Mouse (Mus musculus) CH12.LX (cell line): ENCODE data around the gene 2010109A12Rik. TPM values are rescaled to one million over a fixed set of nuclear protein-coding genes. Genes with fewer than 3 reads are reported as not detected.

Experiments used
- DNase-seq: peaks from one replicate; pipeline ENCODE4 v3.0.0-alpha.2; 2013; ENCODE audit errors: extremely low read depth
- H3K27ac ChIP-seq: 2 replicates; pipeline ENCODE4 v1.5.1; 2012; ENCODE audit warnings: low read depth, mild to moderate bottlenecking, control low read depth, moderate library complexity; ENCODE audit not compliant: insufficient read depth
- H3K27me3 ChIP-seq: replicated peaks from 2 replicates; pipeline ENCODE3; 2012; ENCODE audit warnings: inconsistent platforms
- H3K36me3 ChIP-seq, 2 experiments: replicated peaks in 1 of 2; 2 replicates each; pipeline versions ENCODE3 to v1.6.1; 2012; ENCODE audit warnings: inconsistent platforms in 1 of 2, low read length in 1 of 2, mild to moderate bottlenecking in 1 of 2, mixed read lengths in 1 of 2, moderate library complexity in 1 of 2; ENCODE audit not compliant: control insufficient read depth in 1 of 2, insufficient read depth in 1 of 2
- H3K4me1 ChIP-seq, 2 experiments: 2 replicates each; pipeline ENCODE4 v1.6.1; 2012; ENCODE audit warnings: inconsistent platforms in 1 of 2, moderate library complexity in 1 of 2; ENCODE audit not compliant: insufficient read depth in 2 of 2, control insufficient read depth in 1 of 2
- H3K4me2 ChIP-seq: 2 replicates; pipeline ENCODE4 v1.6.1; 2012; ENCODE audit warnings: low read depth, mild to moderate bottlenecking, control low read depth; ENCODE audit not compliant: poor library complexity, insufficient read depth, severe bottlenecking
- H3K4me3 ChIP-seq, 3 experiments: fragments of 150-350 bp in 1 of 3; sonication (generic) in 1 of 3; replicated peaks in 1 of 3; 2 replicates each; pipeline versions ENCODE3 to v1.5.1; 2011 to 2012; ENCODE audit warnings: low read depth in 2 of 3, low read length in 2 of 3, mild to moderate bottlenecking in 2 of 3, moderate library complexity in 2 of 3, control low read depth in 1 of 3, improper control_type of control experiment in 1 of 3, inconsistent platforms in 1 of 3, mixed read lengths in 1 of 3; ENCODE audit not compliant: poor library complexity in 1 of 3
- H3K79me2 ChIP-seq: replicated peaks from 2 replicates; pipeline ENCODE4 v1.6.1; 2012; ENCODE audit warnings: mild to moderate bottlenecking, moderate library complexity; ENCODE audit not compliant: control insufficient read depth, poor library complexity, insufficient read depth, severe bottlenecking; ENCODE audit errors: extremely low read depth
- H3K9ac ChIP-seq: 2 replicates; pipeline ENCODE4 v1.6.1; 2012; ENCODE audit warnings: low read depth, mild to moderate bottlenecking, control low read depth, moderate library complexity; ENCODE audit not compliant: insufficient read depth
- H3K9me3 ChIP-seq: replicated peaks from 2 replicates; pipeline ENCODE3; 2012; ENCODE audit warnings: low read length, inconsistent platforms, mixed read lengths
- BHLHE40 ChIP-seq: IDR thresholded peaks from 2 replicates; pipeline ENCODE4 v1.6.1; 2011; ENCODE audit warnings: mild to moderate bottlenecking, low read depth, low read length, improper control_type of control experiment
- CHD1 ChIP-seq: IDR thresholded peaks from 2 replicates; pipeline ENCODE4 v1.6.1; 2012; ENCODE audit warnings: low read depth, low read length, improper control_type of control experiment, inconsistent platforms
- CTCF ChIP-seq, 2 experiments: IDR thresholded peaks in 1 of 2; conservative IDR thresholded peaks in 1 of 2; 2 replicates each; pipeline ENCODE4 v1.5.1; 2011 to 2012; ENCODE audit warnings: low read depth in 2 of 2, low read length in 2 of 2, improper control_type of control experiment in 1 of 2, inconsistent platforms in 1 of 2, mild to moderate bottlenecking in 1 of 2, moderate library complexity in 1 of 2
- E2F4 ChIP-seq: IDR thresholded peaks from 2 replicates; pipeline ENCODE4 v1.6.1; 2011; ENCODE audit warnings: low read depth, low read length, improper control_type of control experiment; ENCODE audit not compliant: insufficient replicate concordance
- ELF1 ChIP-seq: IDR thresholded peaks from 2 replicates; pipeline ENCODE4 v1.6.1; 2014; ENCODE audit warnings: low read depth, mild to moderate bottlenecking, inconsistent platforms, low read length, improper control_type of control experiment
- EP300 ChIP-seq: IDR thresholded peaks from 2 replicates; pipeline ENCODE4 v1.6.1; 2011; ENCODE audit warnings: low read length, improper control_type of control experiment
- ETS1 ChIP-seq: conservative IDR thresholded peaks from 2 replicates; pipeline ENCODE4 v1.6.1; 2012; ENCODE audit warnings: low read depth, mild to moderate bottlenecking, inconsistent platforms, low read length, improper control_type of control experiment, moderate library complexity
- HCFC1 ChIP-seq: IDR thresholded peaks from 2 replicates; pipeline ENCODE4 v1.6.1; 2012; ENCODE audit warnings: low read depth, mild to moderate bottlenecking, inconsistent platforms, low read length, improper control_type of control experiment
- IRF4 ChIP-seq: IDR thresholded peaks from 2 replicates; pipeline ENCODE4 v1.6.1; 2014; ENCODE audit warnings: low read depth, mild to moderate bottlenecking, inconsistent platforms, low read length, improper control_type of control experiment
- JUN ChIP-seq: IDR thresholded peaks from 2 replicates; pipeline ENCODE4 v1.6.1; 2011; ENCODE audit warnings: low read depth, mild to moderate bottlenecking, low read length, improper control_type of control experiment, moderate library complexity; ENCODE audit not compliant: insufficient read depth
- JUND ChIP-seq: conservative IDR thresholded peaks from 2 replicates; pipeline ENCODE4 v1.6.1; 2011; ENCODE audit warnings: low read depth, low read length, improper control_type of control experiment
- KAT2A ChIP-seq: IDR thresholded peaks from 2 replicates; pipeline ENCODE4 v1.6.1; 2012; ENCODE audit warnings: low read length, improper control_type of control experiment, inconsistent platforms; ENCODE audit not compliant: insufficient replicate concordance
- MAFK ChIP-seq: IDR thresholded peaks from 2 replicates; pipeline ENCODE4 v1.6.1; 2011; ENCODE audit warnings: low read length, improper control_type of control experiment; ENCODE audit not compliant: insufficient replicate concordance
- MAX ChIP-seq: IDR thresholded peaks from 2 replicates; pipeline ENCODE4 v1.6.1; 2011; ENCODE audit warnings: low read length, improper control_type of control experiment
- MAZ ChIP-seq: IDR thresholded peaks from 2 replicates; pipeline ENCODE4 v1.6.1; 2012; ENCODE audit warnings: low read depth, mild to moderate bottlenecking, inconsistent platforms, low read length, improper control_type of control experiment, moderate library complexity
- MEF2A ChIP-seq: IDR thresholded peaks from 2 replicates; pipeline ENCODE4 v1.6.1; 2014; ENCODE audit warnings: low read depth, mild to moderate bottlenecking, inconsistent platforms, low read length, improper control_type of control experiment, borderline replicate concordance
- MXI1 ChIP-seq: IDR thresholded peaks from 2 replicates; pipeline ENCODE4 v1.6.1; 2011; ENCODE audit warnings: mild to moderate bottlenecking, low read depth, low read length, improper control_type of control experiment
- MYC ChIP-seq: IDR thresholded peaks from 2 replicates; pipeline ENCODE4 v1.6.1; 2011; ENCODE audit warnings: low read depth, mild to moderate bottlenecking, improper control_type of control experiment, low read length
- NRF1 ChIP-seq: IDR thresholded peaks from 2 replicates; pipeline ENCODE4 v1.6.1; 2014; ENCODE audit warnings: low read depth, mild to moderate bottlenecking, inconsistent platforms, low read length, improper control_type of control experiment, moderate library complexity
- PAX5 ChIP-seq: IDR thresholded peaks from 2 replicates; pipeline ENCODE4 v1.6.1; 2012; ENCODE audit warnings: low read length, inconsistent platforms, mixed read lengths
- RAD21 ChIP-seq: IDR thresholded peaks from 2 replicates; pipeline ENCODE4 v1.6.1; 2011; ENCODE audit warnings: low read depth, mild to moderate bottlenecking, low read length, improper control_type of control experiment, moderate library complexity
- RCOR1 ChIP-seq: conservative IDR thresholded peaks from 2 replicates; pipeline ENCODE4 v1.6.1; 2012; ENCODE audit warnings: low read depth, mild to moderate bottlenecking, inconsistent platforms, low read length, improper control_type of control experiment
- SMC3 ChIP-seq: IDR thresholded peaks from 2 replicates; pipeline ENCODE4 v1.6.1; 2011; ENCODE audit warnings: low read depth, low read length, improper control_type of control experiment
- TCF12 ChIP-seq: IDR thresholded peaks from 2 replicates; pipeline ENCODE4 v1.6.1; 2014; ENCODE audit warnings: low read depth, mild to moderate bottlenecking, inconsistent platforms, low read length, improper control_type of control experiment
- UBTF ChIP-seq: IDR thresholded peaks from 2 replicates; pipeline ENCODE4 v1.6.1; 2012; ENCODE audit warnings: low read depth, mild to moderate bottlenecking, inconsistent platforms, low read length, improper control_type of control experiment, moderate library complexity
- USF1 ChIP-seq: IDR thresholded peaks from 2 replicates; pipeline ENCODE4 v1.6.1; 2014; ENCODE audit warnings: low read depth, mild to moderate bottlenecking, inconsistent platforms, low read length, improper control_type of control experiment
- USF2 ChIP-seq: conservative IDR thresholded peaks from 2 replicates; pipeline ENCODE4 v1.6.1; 2011; ENCODE audit warnings: low read depth, low read length, improper control_type of control experiment
- ZC3H11A ChIP-seq: IDR thresholded peaks from 2 replicates; pipeline ENCODE4 v1.6.1; 2012; ENCODE audit warnings: low read depth, mild to moderate bottlenecking, inconsistent platforms, low read length, improper control_type of control experiment
- ZKSCAN1 ChIP-seq: IDR thresholded peaks from 2 replicates; pipeline ENCODE4 v1.6.1; 2012; ENCODE audit warnings: low read depth, inconsistent platforms, low read length, improper control_type of control experiment, borderline replicate concordance
- dilution Hi-C: fragments of 300-500 bp; cut with MboI; formaldehyde crosslinking; loops from 2 replicates; pipeline ENCODE4 v1.14.3; 2020; ENCODE audit warnings: low sequenced_read_pairs; ENCODE audit not compliant: extremely low pct_unique_long_range_greater_than_20kb, extremely low pct_ligation_motif_present
- in situ Hi-C: fragments of 300-500 bp; cut with MboI; formaldehyde crosslinking; loops from 3 replicates; pipeline ENCODE4 v1.14.3; 2019; ENCODE audit warnings: low sequenced_read_pairs, low pct_ligation_motif_present, low pct_unique_long_range_greater_than_20kb, mixed read lengths
- polyA plus RNA-seq: library from polyadenylated mRNA; unstranded; fragments of >175 nt; gene quantifications from 2 replicates; pipeline ENCODE4 v1.2.1, GENCODE M21; 2012; ENCODE audit warnings: low read depth; ENCODE audit not compliant: insufficient read length
- total RNA-seq, 2 experiments: library from RNA; depleted of rRNA; stranded (reverse); fragments of 300-350 nt in 1 of 2; fragments of >200 nt in 1 of 2; gene quantifications; 2 replicates each; pipeline ENCODE4 v1.2.3; 2012 to 2014

The 2010109A12Rik gene
- total and polyA plus RNA-seq, 3 experiments, result 0.42 TPM; not detected in 2

DNA sequence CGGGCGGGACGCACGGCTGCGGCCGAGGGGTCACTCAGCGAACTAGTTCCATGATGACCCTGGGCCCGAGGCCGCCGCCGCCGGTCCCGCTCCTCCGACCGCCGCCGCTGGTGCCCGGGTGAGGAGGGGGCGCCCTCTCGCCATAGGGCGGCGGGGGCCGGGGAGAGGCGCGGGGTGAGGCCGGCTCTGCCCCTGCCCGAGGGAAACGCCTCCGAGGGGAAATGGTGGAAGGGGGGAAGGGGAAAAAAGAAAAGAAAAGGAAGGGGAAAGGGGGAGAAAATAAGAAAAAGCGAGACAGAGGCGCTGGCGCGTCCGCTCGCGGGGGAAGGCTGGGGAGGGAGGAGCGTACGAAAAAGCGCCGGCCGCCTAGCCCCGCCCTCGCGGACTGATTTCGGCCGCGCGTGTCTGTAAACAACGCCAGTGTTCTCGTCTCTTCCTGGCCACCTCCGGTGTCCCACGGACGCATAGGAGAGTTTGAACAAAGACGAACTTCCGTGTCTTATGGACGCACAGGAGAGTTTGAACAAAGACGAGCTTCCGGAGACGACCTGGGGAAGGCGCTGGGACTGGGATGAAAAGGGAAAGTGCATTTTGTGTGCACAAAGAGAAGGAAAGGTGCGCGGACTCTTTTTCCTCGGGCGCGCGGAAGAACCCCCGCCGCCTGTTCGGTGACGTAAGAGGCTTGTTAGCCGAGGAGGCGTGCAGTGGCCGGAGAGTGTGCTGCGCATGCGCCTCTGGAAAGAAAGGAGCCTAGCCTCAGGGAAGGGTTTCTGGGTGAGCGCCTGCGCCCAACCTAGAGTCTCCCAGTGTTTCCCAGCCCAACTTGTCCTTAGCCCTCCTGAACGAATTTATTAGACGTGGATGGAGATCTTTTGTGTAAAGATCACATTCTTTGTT lies at the start of gene 2010109A12Rik, which contains the start of gene Ccni (continued):
- TF ChIP-seq MEF2A, result peak; percentile 11; the same call in 1 of the 2 replicates

DNA sequence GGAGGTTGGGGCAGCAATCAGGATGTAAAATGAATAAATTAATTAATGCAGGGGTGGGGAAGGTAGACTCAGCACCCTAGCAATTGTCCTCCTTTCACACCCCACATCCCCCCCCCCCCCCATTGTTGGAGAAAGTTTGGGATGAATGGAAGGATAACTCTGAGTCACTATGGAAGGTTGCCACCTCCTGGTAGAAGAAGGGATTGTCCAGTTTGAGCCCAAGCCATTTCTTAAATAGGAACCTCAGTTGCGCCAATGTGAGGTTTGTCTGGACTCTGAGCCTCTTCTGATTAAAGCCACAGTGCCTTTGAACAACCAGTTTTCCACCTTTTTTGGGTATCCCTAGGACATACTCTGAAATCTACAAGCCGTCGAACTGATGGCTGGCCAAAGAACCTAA lies 42.8 kb upstream of the 2010109A12Rik start:
- TF ChIP-seq MAFK, result no peak
- TF ChIP-seq HCFC1, result no peak
- no peak for TF ChIP-seq USF1
- TF ChIP-seq ZKSCAN1, result no peak
- peak; percentile 28; the same call in 1 of the 2 replicates for TF ChIP-seq ZC3H11A
- no peak for TF ChIP-seq ETS1
- TF ChIP-seq MAZ, result no peak
- no peak for TF ChIP-seq UBTF
- no peak for TF ChIP-seq ELF1
- TF ChIP-seq RCOR1, result no peak
- no peak for TF ChIP-seq MYC
- no peak for TF ChIP-seq USF2
- TF ChIP-seq PAX5, result no peak
- peak; percentile 61 for TF ChIP-seq RAD21
- no peak for TF ChIP-seq TCF12
- no peak for TF ChIP-seq EP300
- no peak for TF ChIP-seq NRF1
- no peak for TF ChIP-seq JUN
- TF ChIP-seq CTCF (conservative IDR thresholded peaks at IDR 0.05 in 1 of 2, IDR thresholded peaks at IDR 0.05 in 1 of 2; ENCODE audit: low read depth in 2 of 2, low read length in 2 of 2), result peak in 1 of 2 experiments; percentile 71; a peak in 3 of 4 replicates
- TF ChIP-seq JUND, result no peak
- no peak for TF ChIP-seq BHLHE40
- TF ChIP-seq MAX, result no peak
- no peak for TF ChIP-seq E2F4
- no peak for TF ChIP-seq KAT2A
- no peak for TF ChIP-seq IRF4
- no peak for TF ChIP-seq MXI1
- no peak for TF ChIP-seq CHD1
- TF ChIP-seq SMC3, result peak; percentile 77
- in situ Hi-C loops (no loop called here), dilution Hi-C loops (no loop called here)
- Histone ChIP-seq H3K27me3 (no peaks in the 10 kb centered on the region), H3K27ac (no peak overlapping the region), H3K36me3 (peaks cover 73 to 96% of the 10 kb centered on the region in 2 experiments), H3K4me1 (no peaks in the 10 kb centered on the region), H3K4me2 (no peak overlapping the region), H3K79me2 (no peaks in the 10 kb centered on the region), H3K9me3 (no peaks in the 10 kb centered on the region), H3K9ac (no peak overlapping the region), H3K4me3 (no peak overlapping the region)
- DNase-seq, result no peak
